19 mouse cellular contexts compared by ENCODE assay signal in genomic region chr3:37037979-37038378, GRCm38 (mm10). TPM values are rescaled to one million over a fixed set of nuclear protein-coding genes. Genes with fewer than 3 reads are reported as not detected.
"Had no signal": no experiment of that assay in that cellular context is flagged by ENCODE, and none has a peak within 500 bp of the region (broad histone marks: within the 10 kb centered on the region; RNA-seq: fewer than 3 reads in every experiment).

No protein-coding gene starts in this region.

- H3K4me1 ChIP-seq: limb, embryonic 12.5 days; liver, embryonic 13.5 days; lung, embryonic 15.5 days; megakaryocyte, embryonic 14.5 days; midbrain, embryonic 15.5 days; neural tube, embryonic 12.5 days had no signal

- DNase-seq: kidney, adult 8-10 months; kidney, postnatal 25 days; liver; liver, embryonic 13.5 days; liver, postnatal 0 days; lung, postnatal 14 days; thymus, postnatal 14 days had no signal

- H3K27ac ChIP-seq: limb, embryonic 12.5 days; liver, embryonic 13.5 days; lung, embryonic 15.5 days; midbrain, embryonic 15.5 days; neural tube, embryonic 12.5 days; stomach, postnatal 0 days had no signal

- H3K4me3 ChIP-seq: limb, embryonic 12.5 days; liver, embryonic 13.5 days; lung, embryonic 15.5 days; megakaryocyte, embryonic 14.5 days; midbrain, embryonic 15.5 days; neural tube, embryonic 12.5 days had no signal

- H3K9me3 ChIP-seq: limb, embryonic 12.5 days; liver, embryonic 13.5 days; lung, embryonic 15.5 days; megakaryocyte, embryonic 14.5 days; midbrain, embryonic 15.5 days; neural tube, embryonic 12.5 days had no signal

- H3K9ac ChIP-seq: limb, embryonic 12.5 days; liver, embryonic 13.5 days; liver, postnatal 0 days; lung, embryonic 15.5 days; midbrain, embryonic 15.5 days; neural tube, embryonic 12.5 days had no signal

- H3K4me2 ChIP-seq: limb, embryonic 12.5 days; liver, embryonic 13.5 days; lung, embryonic 15.5 days; midbrain, embryonic 11.5 days; midbrain, embryonic 15.5 days; neural tube, embryonic 12.5 days had no signal

- H3K27me3 ChIP-seq: limb, embryonic 12.5 days; liver, embryonic 13.5 days; lung, embryonic 15.5 days; megakaryocyte, embryonic 14.5 days; midbrain, embryonic 15.5 days; neural tube, embryonic 12.5 days had no signal

- ATAC-seq: liver, postnatal 0 days; midbrain, embryonic 15.5 days had no signal

RNA-seq across cellular contexts. Expression of gene Adad1, which starts 25.3 kb away (rescaled TPM):
- total RNA-seq: layer of hippocampus, postnatal 25 days; left cerebral cortex, postnatal 36 days; monocyte, adult 5-6 weeks; neutrophil, adult 5-6 weeks had no signal
- polyA plus RNA-seq: liver, embryonic 13.5 days; urinary bladder, adult 2 months had no signal
